Mouse (Mus musculus) midbrain, embryonic 12.5 days (tissue): ENCODE data around the gene Usp49. TPM values are rescaled to one million over a fixed set of nuclear protein-coding genes. Genes with fewer than 3 reads are reported as not detected.

Experiments used
- ATAC-seq: fragments of 200-750 bp; cut with Nextera tagmentation; 2 replicates; pipeline ENCODE4 v1.8.0; 2017; ENCODE audit warnings: low read depth, moderate TSS enrichment, moderate library complexity; ENCODE audit not compliant: low FRiP score
- H3K27ac ChIP-seq: fragments of 300-500 bp; sonication (generic); replicated peaks from 2 replicates; pipeline ENCODE4 v1.5.1; 2016; ENCODE audit warnings: mild to moderate bottlenecking
- H3K27me3 ChIP-seq: fragments of 300-500 bp; sonication (generic); 2 replicates; pipeline ENCODE4 v1.6.1; 2016; ENCODE audit warnings: mild to moderate bottlenecking
- H3K36me3 ChIP-seq: fragments of 300-500 bp; sonication (generic); 2 replicates; pipeline ENCODE4 v1.6.1; 2016
- H3K4me1 ChIP-seq: fragments of 300-500 bp; sonication (generic); 2 replicates; pipeline ENCODE4 v1.6.1; 2016
- H3K4me2 ChIP-seq: fragments of 300-500 bp; sonication (generic); replicated peaks from 2 replicates; pipeline ENCODE4 v1.6.1; 2016; ENCODE audit warnings: mild to moderate bottlenecking, moderate library complexity
- H3K4me3 ChIP-seq: fragments of 300-500 bp; sonication (generic); 2 replicates; pipeline ENCODE4 v1.5.1; 2016; ENCODE audit warnings: mild to moderate bottlenecking
- H3K9ac ChIP-seq: fragments of 300-500 bp; sonication (generic); replicated peaks from 2 replicates; pipeline ENCODE4 v1.6.1; 2016; ENCODE audit warnings: mild to moderate bottlenecking, moderate library complexity
- H3K9me3 ChIP-seq: fragments of 300-500 bp; sonication (generic); 2 replicates; pipeline ENCODE4 v1.6.1; 2016; ENCODE audit warnings: mild to moderate bottlenecking
- WGBS: fragments of 180-500 bp; shearing (Covaris S2); methylation state at CpG from one replicate; pipeline ENCODE4 v1.1.7; 2016; 5-methylcytosine and 5-hydroxymethylcytosine counted together
- polyA plus RNA-seq: library from polyadenylated mRNA; unstranded; fragments of >200 nt; fragmentation: Nextera tagmentation; extraction: Ambion mirVana; gene quantifications from 2 replicates; pipeline ENCODE4 v1.2.1, GENCODE M21; 2016

The Usp49 gene
- polyA plus RNA-seq, 1 experiment from 2014 or later = 10.5 TPM

- ATAC-seq = no peak
- no peak overlapping the region for H3K27ac ChIP-seq
- H3K4me3 ChIP-seq = no peak overlapping the region
- H3K9me3 ChIP-seq = no peaks in the 10 kb centered on the region
- H3K9ac ChIP-seq = no peak overlapping the region
- no peak overlapping the region for H3K4me2 ChIP-seq
- no peaks in the 10 kb centered on the region; the same call in 1 of the 2 replicates for H3K27me3 ChIP-seq
- H3K4me1 ChIP-seq = no peaks in the 10 kb centered on the region
- 43% methylated on average over 24 of the region's 24 CpGs for WGBS
- no peaks in the 10 kb centered on the region for H3K36me3 ChIP-seq
These were observed 100.4 kb downstream of the Usp49 start for GRCm38 (mm10) chr17:47730633-47731575.

GRCm38 (mm10) chr17:47735553-47736100 lies 105.1 kb downstream of the Usp49 start:
- Histone ChIP-seq H3K27me3 (peaks cover 37% of the 10 kb centered on the region), H3K27ac (no peak overlapping the region), H3K4me3 (no peak overlapping the region), H3K9ac (no peak overlapping the region), H3K4me1 (peaks cover 26% of the 10 kb centered on the region), H3K36me3 (no peaks in the 10 kb centered on the region), H3K9me3 (no peaks in the 10 kb centered on the region), H3K4me2 (no peak overlapping the region)
- 72% methylated on average over 14 of the region's 14 CpGs for WGBS
- no peak for ATAC-seq

Other genes starting within 250 kb of the Usp49 start
- gene Guca1b, start 245.3 kb upstream of the Usp49 start, polyA plus RNA-seq = 0.73 and 0.77 TPM in 2 replicates
- gene Guca1a, start 230.1 kb upstream of the Usp49 start, polyA plus RNA-seq = 0.70 and 0.99 TPM in 2 replicates
- 0.23 and 0.24 TPM in 2 replicates for gene AI661453, start 194.1 kb upstream of the Usp49 start, polyA plus RNA-seq
- gene 1700001C19Rik, start 193.3 kb upstream of the Usp49 start, polyA plus RNA-seq = 0.41 and 0.52 TPM in 2 replicates
- 32.2 and 32.7 TPM in 2 replicates for gene Taf8, start 128.4 kb upstream of the Usp49 start, polyA plus RNA-seq
- 127 and 145 TPM in 2 replicates for gene Ccnd3, start 125.6 kb upstream of the Usp49 start, polyA plus RNA-seq
- 30.8 and 31.5 TPM in 2 replicates for gene Bysl, start 19.2 kb upstream of the Usp49 start, polyA plus RNA-seq
- gene Med20, start 19.1 kb upstream of the Usp49 start, polyA plus RNA-seq = 39.5 and 41.0 TPM in 2 replicates
- gene Gm20517, start 19.1 kb upstream of the Usp49 start, polyA plus RNA-seq = 2.2 and 2.5 TPM in 2 replicates
- 337 and 352 TPM in 2 replicates for gene Tomm6, start 57.7 kb downstream of the Usp49 start, polyA plus RNA-seq
- gene Frs3, start 58.3 kb downstream of the Usp49 start, polyA plus RNA-seq = 18.8 and 19.4 TPM in 2 replicates
- gene Gm21981, start 63.8 kb downstream of the Usp49 start, polyA plus RNA-seq = 0.34 and 0.41 TPM in 2 replicates
- 0.57 and 1.3 TPM in 2 replicates for gene Prickle4, start 64.0 kb downstream of the Usp49 start, polyA plus RNA-seq
- not detected in 2 replicates for gene Pgc, start 96.2 kb downstream of the Usp49 start, polyA plus RNA-seq
- 3.0 and 3.1 TPM in 2 replicates for gene Tfeb, start 106.3 kb downstream of the Usp49 start, polyA plus RNA-seq
- 7.6 and 11.7 TPM in 2 replicates for gene Mdfi, start 204.0 kb downstream of the Usp49 start, polyA plus RNA-seq